Mouse (Mus musculus) liver, embryonic 11.5 days (tissue): ENCODE results near the gene Twf2. TPM values are rescaled to one million over a fixed set of nuclear protein-coding genes. Genes with fewer than 3 reads are reported as not detected.
A peak's percentile ranks its signal among the peaks of the same experiment; 100 is the strongest.

ENCODE experiments used
- ATAC-seq: fragments of 200-750 bp; cut with Nextera tagmentation; replicated peaks from 2 replicates; pipeline ENCODE4 v1.8.0; 2017; ENCODE audit warnings: moderate number of reproducible peaks, mild to moderate bottlenecking, moderate TSS enrichment, moderate library complexity; ENCODE audit not compliant: low FRiP score
- DNase-seq: peaks from one replicate; pipeline ENCODE4 v3.0.0-alpha.2; 2017; ENCODE audit warnings: low spot score
- H3K27ac ChIP-seq: fragments of 300-500 bp; sonication (generic); 2 replicates; pipeline ENCODE4 v1.5.1; 2014; ENCODE audit warnings: mild to moderate bottlenecking, low read depth, low read length, control low read depth
- H3K27me3 ChIP-seq: fragments of 300-500 bp; sonication (generic); replicated peaks from 2 replicates; pipeline ENCODE4 v1.6.1; 2014; ENCODE audit warnings: low read length, mixed read lengths; ENCODE audit not compliant: control insufficient read depth, insufficient read depth
- H3K36me3 ChIP-seq: fragments of 300-500 bp; sonication (generic); 2 replicates; pipeline ENCODE4 v1.6.1; 2014; ENCODE audit warnings: mild to moderate bottlenecking, low read length, moderate library complexity, mixed read lengths; ENCODE audit not compliant: control insufficient read depth, insufficient read depth
- H3K4me1 ChIP-seq: fragments of 300-500 bp; sonication (generic); replicated peaks from 2 replicates; pipeline ENCODE4 v1.6.1; 2014; ENCODE audit warnings: low read length, mixed read lengths; ENCODE audit not compliant: control insufficient read depth, insufficient read depth
- H3K4me2 ChIP-seq: fragments of 300-500 bp; sonication (generic); 2 replicates; pipeline ENCODE4 v1.6.1; 2014; ENCODE audit warnings: mild to moderate bottlenecking, control low read depth, moderate library complexity
- H3K4me3 ChIP-seq: fragments of 300-500 bp; sonication (generic); 2 replicates; pipeline ENCODE4 v1.5.1; 2014; ENCODE audit warnings: low read depth, low read length, control low read depth
- H3K9ac ChIP-seq: fragments of 300-500 bp; sonication (generic); 2 replicates; pipeline ENCODE4 v1.6.1; 2014; ENCODE audit warnings: low read depth, low read length, control low read depth
- H3K9me3 ChIP-seq: fragments of 300-500 bp; sonication (generic); 2 replicates; pipeline ENCODE4 v1.6.1; 2016; ENCODE audit warnings: low read length, inconsistent platforms, mixed read lengths; ENCODE audit not compliant: control insufficient read depth
- WGBS: fragments of 180-500 bp; shearing (Covaris S2); extraction: QIAGEN DNeasy Blood & Tissue Kit; methylation state at CpG from one replicate; pipeline ENCODE4 v1.1.7; 2014; 5-methylcytosine and 5-hydroxymethylcytosine counted together
- microRNA counts: library from miRNA; unstranded; fragments of <30 nt; microRNA quantifications from one replicate; lab custom pipeline; 2015
- microRNA-seq: library from miRNA; unstranded; fragments of <30 nt; microRNA quantifications from one replicate; pipeline ENCODE4, GENCODE M21; 2017; ENCODE audit warnings: borderline number of aligned reads
- polyA plus RNA-seq: library from polyadenylated mRNA; unstranded; fragments of >200 nt; fragmentation: Nextera tagmentation; extraction: Ambion mirVana; gene quantifications from 2 replicates; pipeline ENCODE4 v1.2.1, GENCODE M21; 2014

The Twf2 gene
- polyA plus RNA-seq, 1 experiment from 2014 or later, result 58.4 TPM

GRCm38 (mm10) chr9:106263381-106263924, 60.5 kb downstream of the Twf2 start:
- no peak overlapping the region for H3K4me2 ChIP-seq
- H3K9ac ChIP-seq, result no peak overlapping the region
- WGBS, result 72% methylated on average over 9 of the region's 9 CpGs
- H3K4me1 ChIP-seq, result 0 out of 2 replicates have a peak, but pooled peaks cover 2% of the 10 kb centered on the region
- no peaks in the 10 kb centered on the region for H3K27me3 ChIP-seq
- no peak overlapping the region for H3K4me3 ChIP-seq
- H3K36me3 ChIP-seq, result no peaks in the 10 kb centered on the region
- ATAC-seq, result no peak
- no peaks in the 10 kb centered on the region for H3K9me3 ChIP-seq
- DNase-seq, result no peak
- H3K27ac ChIP-seq, result no peak overlapping the region

MicroRNAs within 50 kb of the gene (microRNA counts, 519-probe panel; counts per million panel counts)
- 6,947 counts per million, percentile 86 among the panel's probes with 10 or more counts for microRNA mmu-let-7g (lab: Ali Mortazavi, UCI)

Small RNA genes lying within 50 kb of the gene (microRNA-seq; reads per million reads assigned to microRNA genes)
- gene Mir135a-1, result 4.2 reads per million, percentile 9 among the genes with 10 or more reads in this experiment
- gene Mirlet7g, result 25,374 reads per million, percentile 98 among the genes with 10 or more reads in this experiment

Other genes with a start within 250 kb of the Twf2 start
- gene Col6a5, start 242.5 kb upstream of the Twf2 start, polyA plus RNA-seq, result 0.08 TPM in 1 of 2 replicates, not detected in the other
- gene Col6a4, start 106.3 kb upstream of the Twf2 start, polyA plus RNA-seq, result not detected in 2 replicates
- 12.4 and 15.7 TPM in 2 replicates for gene Glyctk, start 45.0 kb upstream of the Twf2 start, polyA plus RNA-seq
- 18.8 TPM in 2 replicates for gene Wdr82, start 32.2 kb upstream of the Twf2 start, polyA plus RNA-seq
- gene Ppm1m, start 3.4 kb upstream of the Twf2 start, polyA plus RNA-seq, result 25.3 and 26.9 TPM in 2 replicates
- not detected in 2 replicates for gene Tlr9, start 19.5 kb downstream of the Twf2 start, polyA plus RNA-seq
- 57.4 and 67.9 TPM in 2 replicates for gene Alas1, start 45.5 kb downstream of the Twf2 start, polyA plus RNA-seq
- gene Poc1a, start 78.0 kb downstream of the Twf2 start, polyA plus RNA-seq, result 36.6 and 39.0 TPM in 2 replicates
- 17.8 and 18.1 TPM in 2 replicates for gene Dusp7, start 165.5 kb downstream of the Twf2 start, polyA plus RNA-seq
- 1,192 and 1,256 TPM in 2 replicates for gene Rpl29, start 226.3 kb downstream of the Twf2 start, polyA plus RNA-seq
- 51.1 and 52.3 TPM in 2 replicates for gene Acy1, start 235.2 kb downstream of the Twf2 start, polyA plus RNA-seq
- 19.5 and 19.7 TPM in 2 replicates for gene Abhd14b, start 244.4 kb downstream of the Twf2 start, polyA plus RNA-seq
- gene Abhd14a, start 244.6 kb downstream of the Twf2 start, polyA plus RNA-seq, result 53.6 and 54.0 TPM in 2 replicates